Mouse (Mus musculus) retina, postnatal 1 day (tissue): ENCODE data around the gene D930048N14Rik.

Source experiments
- DNase-seq: peaks from one replicate; pipeline ENCODE4 v3.0.0-alpha.2; 2012

The D930048N14Rik gene

GRCm38 (mm10) chr11:51707080-51707479, 56.3 kb downstream of the D930048N14Rik start:
- no peak for DNase-seq
